Mouse (Mus musculus): ENCODE results near the gene Trpc5os.

Trpc5os gene
- long read RNA-seq, experiment 1: 0 reads
- long read RNA-seq, experiment 2: 0 reads

DNA sequence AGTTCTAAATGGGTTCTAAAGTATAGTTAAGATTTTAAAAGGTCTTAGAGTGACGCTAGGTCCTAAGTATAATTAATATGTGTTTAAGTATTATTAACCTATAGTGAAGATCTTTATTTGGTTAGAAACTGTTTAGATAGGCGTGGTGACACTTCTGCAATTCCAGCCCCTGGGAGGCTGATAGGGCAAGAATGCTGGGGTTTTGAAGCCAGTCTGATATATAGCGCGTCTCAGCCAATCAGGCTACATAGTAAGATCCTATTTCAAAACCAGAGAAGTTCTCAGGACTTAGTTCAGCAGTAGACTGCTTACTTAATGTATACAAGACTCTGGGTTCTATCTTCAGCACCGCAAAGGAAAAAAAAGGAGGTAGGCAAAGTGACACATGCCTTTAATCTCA, at the start of gene Trpc5os:
Gene Trpc5os, plus strand, starts transcription at position 301 of the 400 bp plus-strand sequence.
- intact Hi-C loops (cut with DNase I): no loop called here

DNA sequence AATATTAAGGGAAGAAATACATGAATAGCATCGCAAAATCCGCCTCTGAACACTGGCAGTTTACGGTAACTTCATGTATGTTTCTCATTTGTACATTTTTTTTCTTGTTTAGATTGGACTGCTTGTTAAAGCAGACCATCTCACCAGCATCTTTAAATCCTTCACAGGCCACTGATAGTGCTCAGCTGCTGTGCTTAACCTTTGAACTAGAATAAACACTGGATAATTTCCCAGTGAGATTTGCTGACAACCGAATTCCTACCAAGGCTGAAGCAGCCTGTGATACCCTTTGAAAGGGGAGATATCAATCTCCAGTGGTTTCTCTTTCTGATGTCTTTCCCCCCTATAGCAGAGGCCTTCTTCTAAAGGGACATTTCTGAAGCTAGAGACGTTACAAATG, 48.3 kb upstream of the Trpc5os start:
- intact Hi-C loops (cut with DNase I): loop anchor here (10.0 kb wide), 1 partner anchor 897 kb away; no protein-coding TSS in a partner anchor

DNA sequence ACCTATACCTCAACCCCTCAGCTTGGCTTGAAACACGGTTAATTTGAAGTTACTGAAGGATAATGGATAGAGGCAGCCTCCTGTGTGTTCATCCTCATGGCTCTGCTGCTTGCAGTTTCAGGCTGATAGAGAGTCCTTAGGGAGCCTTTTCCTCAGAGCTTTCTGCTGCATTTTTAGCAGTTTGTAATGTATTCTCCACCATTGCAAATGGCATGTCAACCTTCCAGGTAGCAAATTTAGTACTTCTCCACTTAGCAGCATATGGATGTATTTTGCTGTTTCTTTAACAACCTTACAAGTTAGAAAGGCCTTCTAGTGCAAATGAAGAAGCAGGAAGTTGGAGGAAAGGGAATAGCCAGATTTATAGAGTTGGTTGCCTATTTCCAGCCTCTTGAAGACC, 36.1 kb upstream of the Trpc5os start:
- intact Hi-C loops (cut with DNase I): no loop called here

DNA sequence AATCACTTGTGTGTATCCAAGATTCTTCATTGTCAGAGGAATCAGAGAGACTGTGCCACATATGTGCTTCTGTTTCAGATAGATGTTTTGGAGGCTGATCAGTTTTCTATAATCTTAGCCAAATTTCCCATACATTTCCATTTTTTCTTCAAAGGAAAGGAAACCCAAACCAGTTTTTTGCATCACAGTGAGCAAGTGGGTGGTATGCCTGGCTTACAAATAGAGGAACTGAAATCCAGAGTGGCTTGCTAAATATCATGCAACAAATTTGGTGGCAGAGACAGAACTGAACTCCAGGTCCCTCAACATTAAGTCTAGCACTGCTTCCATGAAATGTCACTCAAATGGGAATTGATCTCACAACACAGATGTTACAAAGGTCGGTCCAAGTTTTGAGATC, 35.3 kb upstream of the Trpc5os start:
- intact Hi-C loops (cut with DNase I): no loop called here

DNA sequence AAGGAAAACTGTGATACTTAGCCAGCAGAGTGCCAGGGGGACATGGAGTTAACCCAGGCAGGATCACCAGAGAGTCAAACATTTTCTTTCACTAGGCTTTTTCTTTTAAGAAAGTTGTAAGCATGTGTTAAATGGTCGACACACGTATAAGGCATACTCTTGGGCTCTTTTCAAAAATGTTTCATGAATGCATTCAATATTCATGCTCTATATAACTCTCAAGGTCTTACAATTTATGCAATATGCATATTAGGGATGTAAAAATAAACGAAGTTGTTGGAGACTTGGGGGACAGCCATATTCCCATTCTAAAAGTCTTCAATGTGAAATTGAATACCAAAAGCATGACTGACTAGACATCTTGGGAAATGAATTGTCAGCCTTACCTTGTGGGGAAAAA, 32.5 kb upstream of the Trpc5os start:
- intact Hi-C loops (cut with DNase I): no loop called here

DNA sequence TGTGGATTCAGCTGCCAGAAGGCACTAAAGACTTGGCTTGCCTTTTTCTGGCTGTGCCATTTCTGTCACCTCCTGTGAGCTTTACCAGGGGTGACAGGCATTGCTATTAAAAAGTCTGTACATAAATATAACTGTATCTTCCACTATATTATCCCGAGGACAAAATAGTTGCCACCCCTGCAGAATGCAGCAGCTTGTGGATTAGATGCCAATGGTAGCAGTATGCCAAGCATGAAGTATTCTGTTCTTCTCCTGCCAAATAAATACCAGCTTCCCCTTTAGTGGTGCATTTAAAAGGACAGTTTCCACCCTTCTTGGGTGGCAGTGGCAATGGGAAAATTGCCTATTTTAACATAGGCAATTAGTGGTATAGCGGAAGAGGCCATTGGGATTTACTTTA, 8.0 kb downstream of the Trpc5os start:
- intact Hi-C loops (cut with DNase I): no loop called here

DNA sequence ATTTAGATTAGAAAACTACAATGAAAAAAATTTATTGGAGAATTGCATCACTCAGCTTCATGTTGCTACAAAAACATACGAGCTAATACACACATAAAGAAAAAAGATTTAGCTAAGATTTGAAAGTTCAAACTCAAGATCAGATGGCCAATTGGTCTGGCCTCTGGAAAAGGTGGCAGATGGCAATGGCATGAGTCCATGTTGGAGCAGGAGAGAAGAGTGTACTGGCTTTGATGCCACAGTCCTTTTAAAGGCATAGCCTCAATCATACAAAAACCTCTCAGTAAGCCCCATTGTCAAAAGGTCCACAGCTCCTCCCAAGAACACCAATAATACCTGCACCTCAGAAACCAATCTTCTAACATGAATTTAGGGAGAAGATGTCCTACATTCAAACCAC, 35.0 kb downstream of the Trpc5os start:
- intact Hi-C loops (cut with DNase I): no loop called here

DNA sequence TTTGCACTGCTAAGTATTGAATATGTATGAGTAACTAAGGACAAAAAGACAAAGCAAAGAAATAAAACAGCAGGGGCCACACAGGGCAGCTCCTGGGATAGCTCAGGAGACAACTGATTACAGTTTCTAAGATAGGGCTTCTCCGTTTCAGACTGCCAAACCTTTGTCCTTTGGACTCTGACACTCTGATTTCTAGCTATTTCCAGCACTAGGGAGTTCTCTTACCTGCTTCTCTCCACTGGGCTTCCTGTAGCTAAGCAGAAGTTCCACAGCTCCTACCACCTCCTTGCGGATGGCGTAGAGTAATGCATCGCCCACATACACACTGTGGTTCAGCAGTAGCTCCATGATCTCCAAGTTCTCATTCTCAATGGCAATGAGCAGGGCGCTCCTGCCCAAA, 66.9 kb downstream of the Trpc5os start:
- intact Hi-C loops (cut with DNase I): no loop called here

DNA sequence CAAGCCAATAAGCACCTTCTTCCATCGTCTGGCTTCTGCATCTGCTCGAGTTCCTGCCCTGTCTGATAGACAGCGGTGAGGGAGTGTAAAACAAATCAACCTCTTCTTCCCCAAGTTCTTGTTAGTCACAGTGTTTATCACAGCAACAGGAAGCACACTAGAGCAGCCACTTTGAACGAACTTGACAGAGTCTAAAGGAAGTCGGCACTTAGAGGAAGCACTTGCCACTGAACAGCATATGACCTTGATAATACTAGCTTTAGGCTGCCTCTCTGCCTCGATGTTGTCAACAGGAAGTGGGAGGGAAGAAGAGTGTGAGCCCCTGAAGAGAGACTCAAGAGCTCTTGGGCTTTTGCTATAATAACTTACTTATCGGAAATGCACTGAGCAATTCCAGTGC, 69.7 kb downstream of the Trpc5os start:
- intact Hi-C loops (cut with DNase I): no loop called here

Measured in adrenal gland (tissue).